Mouse (Mus musculus) lung, adult 2 months (tissue): ENCODE data around the gene Notum.

Experiments used
- CTCF ChIP-seq: fragments of 200-500 bp; IDR thresholded peaks from 2 replicates; pipeline ENCODE4 v1.5.1; 2011; ENCODE audit warnings: mild to moderate bottlenecking, low read length, control low read depth; ENCODE audit not compliant: insufficient read depth
- POLR2A ChIP-seq: fragments of 200-500 bp; IDR thresholded peaks from 2 replicates; pipeline ENCODE4 v1.6.1; 2011; ENCODE audit warnings: low read depth, mild to moderate bottlenecking, control low read depth, low read length, borderline replicate concordance; ENCODE audit errors: extremely low read depth

- TF ChIP-seq POLR2A: no peak
- TF ChIP-seq CTCF: no peak
These were observed 45.3 kb downstream of the Notum start for GRCm38 (mm10) chr11:120615606-120616203.
